Mouse (Mus musculus) CH12.LX (cell line): ENCODE data around the gene Las1l. TPM values are rescaled to one million over a fixed set of nuclear protein-coding genes. Genes with fewer than 3 reads are reported as not detected.

Experiments
- DNase-seq: peaks from one replicate; pipeline ENCODE4 v3.0.0-alpha.2; 2013; ENCODE audit errors: extremely low read depth
- H3K27ac ChIP-seq: 2 replicates; pipeline ENCODE4 v1.5.1; 2012; ENCODE audit warnings: low read depth, mild to moderate bottlenecking, control low read depth, moderate library complexity; ENCODE audit not compliant: insufficient read depth
- H3K27me3 ChIP-seq: replicated peaks from 2 replicates; pipeline ENCODE3; 2012; ENCODE audit warnings: inconsistent platforms
- H3K36me3 ChIP-seq, 2 experiments: replicated peaks in 1 of 2; 2 replicates each; pipeline versions ENCODE3 to v1.6.1; 2012; ENCODE audit warnings: inconsistent platforms in 1 of 2, low read length in 1 of 2, mild to moderate bottlenecking in 1 of 2, mixed read lengths in 1 of 2, moderate library complexity in 1 of 2; ENCODE audit not compliant: control insufficient read depth in 1 of 2, insufficient read depth in 1 of 2
- H3K4me1 ChIP-seq, 2 experiments: 2 replicates each; pipeline ENCODE4 v1.6.1; 2012; ENCODE audit warnings: inconsistent platforms in 1 of 2, moderate library complexity in 1 of 2; ENCODE audit not compliant: insufficient read depth in 2 of 2, control insufficient read depth in 1 of 2
- H3K4me2 ChIP-seq: 2 replicates; pipeline ENCODE4 v1.6.1; 2012; ENCODE audit warnings: low read depth, mild to moderate bottlenecking, control low read depth; ENCODE audit not compliant: poor library complexity, insufficient read depth, severe bottlenecking
- H3K4me3 ChIP-seq, 3 experiments: fragments of 150-350 bp in 1 of 3; sonication (generic) in 1 of 3; replicated peaks in 1 of 3; 2 replicates each; pipeline versions ENCODE3 to v1.5.1; 2011 to 2012; ENCODE audit warnings: low read depth in 2 of 3, low read length in 2 of 3, mild to moderate bottlenecking in 2 of 3, moderate library complexity in 2 of 3, control low read depth in 1 of 3, improper control_type of control experiment in 1 of 3, inconsistent platforms in 1 of 3, mixed read lengths in 1 of 3; ENCODE audit not compliant: poor library complexity in 1 of 3
- H3K79me2 ChIP-seq: replicated peaks from 2 replicates; pipeline ENCODE4 v1.6.1; 2012; ENCODE audit warnings: mild to moderate bottlenecking, moderate library complexity; ENCODE audit not compliant: control insufficient read depth, poor library complexity, insufficient read depth, severe bottlenecking; ENCODE audit errors: extremely low read depth
- H3K9ac ChIP-seq: 2 replicates; pipeline ENCODE4 v1.6.1; 2012; ENCODE audit warnings: low read depth, mild to moderate bottlenecking, control low read depth, moderate library complexity; ENCODE audit not compliant: insufficient read depth
- H3K9me3 ChIP-seq: replicated peaks from 2 replicates; pipeline ENCODE3; 2012; ENCODE audit warnings: low read length, inconsistent platforms, mixed read lengths
- BHLHE40 ChIP-seq: IDR thresholded peaks from 2 replicates; pipeline ENCODE4 v1.6.1; 2011; ENCODE audit warnings: mild to moderate bottlenecking, low read depth, low read length, improper control_type of control experiment
- CHD1 ChIP-seq: IDR thresholded peaks from 2 replicates; pipeline ENCODE4 v1.6.1; 2012; ENCODE audit warnings: low read depth, low read length, improper control_type of control experiment, inconsistent platforms
- CHD2 ChIP-seq: IDR thresholded peaks from 2 replicates; pipeline ENCODE4 v1.6.1; 2011; ENCODE audit warnings: low read length, improper control_type of control experiment
- CTCF ChIP-seq, 2 experiments: IDR thresholded peaks in 1 of 2; conservative IDR thresholded peaks in 1 of 2; 2 replicates each; pipeline ENCODE4 v1.5.1; 2011 to 2012; ENCODE audit warnings: low read depth in 2 of 2, low read length in 2 of 2, improper control_type of control experiment in 1 of 2, inconsistent platforms in 1 of 2, mild to moderate bottlenecking in 1 of 2, moderate library complexity in 1 of 2
- E2F4 ChIP-seq: IDR thresholded peaks from 2 replicates; pipeline ENCODE4 v1.6.1; 2011; ENCODE audit warnings: low read depth, low read length, improper control_type of control experiment; ENCODE audit not compliant: insufficient replicate concordance
- ELF1 ChIP-seq: IDR thresholded peaks from 2 replicates; pipeline ENCODE4 v1.6.1; 2014; ENCODE audit warnings: low read depth, mild to moderate bottlenecking, inconsistent platforms, low read length, improper control_type of control experiment
- EP300 ChIP-seq: IDR thresholded peaks from 2 replicates; pipeline ENCODE4 v1.6.1; 2011; ENCODE audit warnings: low read length, improper control_type of control experiment
- ETS1 ChIP-seq: conservative IDR thresholded peaks from 2 replicates; pipeline ENCODE4 v1.6.1; 2012; ENCODE audit warnings: low read depth, mild to moderate bottlenecking, inconsistent platforms, low read length, improper control_type of control experiment, moderate library complexity
- GABPA ChIP-seq: IDR thresholded peaks from 2 replicates; pipeline ENCODE4 v1.6.1; 2012; ENCODE audit warnings: low read depth, low read length, improper control_type of control experiment, inconsistent platforms; ENCODE audit not compliant: insufficient replicate concordance
- HCFC1 ChIP-seq: IDR thresholded peaks from 2 replicates; pipeline ENCODE4 v1.6.1; 2012; ENCODE audit warnings: low read depth, mild to moderate bottlenecking, inconsistent platforms, low read length, improper control_type of control experiment
- IRF4 ChIP-seq: IDR thresholded peaks from 2 replicates; pipeline ENCODE4 v1.6.1; 2014; ENCODE audit warnings: low read depth, mild to moderate bottlenecking, inconsistent platforms, low read length, improper control_type of control experiment
- JUN ChIP-seq: IDR thresholded peaks from 2 replicates; pipeline ENCODE4 v1.6.1; 2011; ENCODE audit warnings: low read depth, mild to moderate bottlenecking, low read length, improper control_type of control experiment, moderate library complexity; ENCODE audit not compliant: insufficient read depth
- JUND ChIP-seq: conservative IDR thresholded peaks from 2 replicates; pipeline ENCODE4 v1.6.1; 2011; ENCODE audit warnings: low read depth, low read length, improper control_type of control experiment
- KAT2A ChIP-seq: IDR thresholded peaks from 2 replicates; pipeline ENCODE4 v1.6.1; 2012; ENCODE audit warnings: low read length, improper control_type of control experiment, inconsistent platforms; ENCODE audit not compliant: insufficient replicate concordance
- MAFK ChIP-seq: IDR thresholded peaks from 2 replicates; pipeline ENCODE4 v1.6.1; 2011; ENCODE audit warnings: low read length, improper control_type of control experiment; ENCODE audit not compliant: insufficient replicate concordance
- MAX ChIP-seq: IDR thresholded peaks from 2 replicates; pipeline ENCODE4 v1.6.1; 2011; ENCODE audit warnings: low read length, improper control_type of control experiment
- MAZ ChIP-seq: IDR thresholded peaks from 2 replicates; pipeline ENCODE4 v1.6.1; 2012; ENCODE audit warnings: low read depth, mild to moderate bottlenecking, inconsistent platforms, low read length, improper control_type of control experiment, moderate library complexity
- MEF2A ChIP-seq: IDR thresholded peaks from 2 replicates; pipeline ENCODE4 v1.6.1; 2014; ENCODE audit warnings: low read depth, mild to moderate bottlenecking, inconsistent platforms, low read length, improper control_type of control experiment, borderline replicate concordance
- MXI1 ChIP-seq: IDR thresholded peaks from 2 replicates; pipeline ENCODE4 v1.6.1; 2011; ENCODE audit warnings: mild to moderate bottlenecking, low read depth, low read length, improper control_type of control experiment
- MYC ChIP-seq: IDR thresholded peaks from 2 replicates; pipeline ENCODE4 v1.6.1; 2011; ENCODE audit warnings: low read depth, mild to moderate bottlenecking, improper control_type of control experiment, low read length
- NELFE ChIP-seq: IDR thresholded peaks from 2 replicates; pipeline ENCODE4 v1.6.1; 2011; ENCODE audit warnings: low read depth, low read length, improper control_type of control experiment
- NRF1 ChIP-seq: IDR thresholded peaks from 2 replicates; pipeline ENCODE4 v1.6.1; 2014; ENCODE audit warnings: low read depth, mild to moderate bottlenecking, inconsistent platforms, low read length, improper control_type of control experiment, moderate library complexity
- POLR2A ChIP-seq: IDR thresholded peaks from 2 replicates; pipeline ENCODE4 v1.6.1; 2011; ENCODE audit warnings: low read depth, mild to moderate bottlenecking, improper control_type of control experiment, low read length
- POLR2AphosphoS2 ChIP-seq: IDR thresholded peaks from 2 replicates; pipeline ENCODE4 v1.6.1; 2011; ENCODE audit warnings: low read depth, low read length, improper control_type of control experiment
- RAD21 ChIP-seq: IDR thresholded peaks from 2 replicates; pipeline ENCODE4 v1.6.1; 2011; ENCODE audit warnings: low read depth, mild to moderate bottlenecking, low read length, improper control_type of control experiment, moderate library complexity
- RCOR1 ChIP-seq: conservative IDR thresholded peaks from 2 replicates; pipeline ENCODE4 v1.6.1; 2012; ENCODE audit warnings: low read depth, mild to moderate bottlenecking, inconsistent platforms, low read length, improper control_type of control experiment
- SIN3A ChIP-seq: IDR thresholded peaks from 2 replicates; pipeline ENCODE4 v1.6.1; 2012; ENCODE audit warnings: low read length, improper control_type of control experiment, inconsistent platforms
- SMC3 ChIP-seq: IDR thresholded peaks from 2 replicates; pipeline ENCODE4 v1.6.1; 2011; ENCODE audit warnings: low read depth, low read length, improper control_type of control experiment
- TBP ChIP-seq: conservative IDR thresholded peaks from 2 replicates; pipeline ENCODE4 v1.6.1; 2011; ENCODE audit warnings: low read depth, low read length, improper control_type of control experiment
- TCF12 ChIP-seq: IDR thresholded peaks from 2 replicates; pipeline ENCODE4 v1.6.1; 2014; ENCODE audit warnings: low read depth, mild to moderate bottlenecking, inconsistent platforms, low read length, improper control_type of control experiment
- UBTF ChIP-seq: IDR thresholded peaks from 2 replicates; pipeline ENCODE4 v1.6.1; 2012; ENCODE audit warnings: low read depth, mild to moderate bottlenecking, inconsistent platforms, low read length, improper control_type of control experiment, moderate library complexity
- USF1 ChIP-seq: IDR thresholded peaks from 2 replicates; pipeline ENCODE4 v1.6.1; 2014; ENCODE audit warnings: low read depth, mild to moderate bottlenecking, inconsistent platforms, low read length, improper control_type of control experiment
- USF2 ChIP-seq: conservative IDR thresholded peaks from 2 replicates; pipeline ENCODE4 v1.6.1; 2011; ENCODE audit warnings: low read depth, low read length, improper control_type of control experiment
- ZC3H11A ChIP-seq: IDR thresholded peaks from 2 replicates; pipeline ENCODE4 v1.6.1; 2012; ENCODE audit warnings: low read depth, mild to moderate bottlenecking, inconsistent platforms, low read length, improper control_type of control experiment
- ZKSCAN1 ChIP-seq: IDR thresholded peaks from 2 replicates; pipeline ENCODE4 v1.6.1; 2012; ENCODE audit warnings: low read depth, inconsistent platforms, low read length, improper control_type of control experiment, borderline replicate concordance
- ZMIZ1 ChIP-seq: IDR thresholded peaks from 2 replicates; pipeline ENCODE4 v1.6.1; 2012; ENCODE audit warnings: low read depth, mild to moderate bottlenecking, inconsistent platforms, low read length, improper control_type of control experiment
- ZNF384 ChIP-seq: IDR thresholded peaks from 2 replicates; pipeline ENCODE4 v1.6.1; 2012; ENCODE audit warnings: low read depth, low read length, improper control_type of control experiment, inconsistent platforms
- dilution Hi-C: fragments of 300-500 bp; cut with MboI; formaldehyde crosslinking; loops from 2 replicates; pipeline ENCODE4 v1.14.3; 2020; ENCODE audit warnings: low sequenced_read_pairs; ENCODE audit not compliant: extremely low pct_unique_long_range_greater_than_20kb, extremely low pct_ligation_motif_present
- in situ Hi-C: fragments of 300-500 bp; cut with MboI; formaldehyde crosslinking; loops from 3 replicates; pipeline ENCODE4 v1.14.3; 2019; ENCODE audit warnings: low sequenced_read_pairs, low pct_ligation_motif_present, low pct_unique_long_range_greater_than_20kb, mixed read lengths
- polyA plus RNA-seq: library from polyadenylated mRNA; unstranded; fragments of >175 nt; gene quantifications from 2 replicates; pipeline ENCODE4 v1.2.1, GENCODE M21; 2012; ENCODE audit warnings: low read depth; ENCODE audit not compliant: insufficient read length
- total RNA-seq, 2 experiments: library from RNA; depleted of rRNA; stranded (reverse); fragments of 300-350 nt in 1 of 2; fragments of >200 nt in 1 of 2; gene quantifications; 2 replicates each; pipeline ENCODE4 v1.2.3; 2012 to 2014

The Las1l gene
- 33.1 and 37.5 TPM in 2 replicates for total RNA-seq (2012; rRNA removed)
- 31.9 and 33.5 TPM in 2 replicates for total RNA-seq (2014; rRNA removed)
- polyA plus RNA-seq: 108 and 119 TPM in 2 replicates

DNA sequence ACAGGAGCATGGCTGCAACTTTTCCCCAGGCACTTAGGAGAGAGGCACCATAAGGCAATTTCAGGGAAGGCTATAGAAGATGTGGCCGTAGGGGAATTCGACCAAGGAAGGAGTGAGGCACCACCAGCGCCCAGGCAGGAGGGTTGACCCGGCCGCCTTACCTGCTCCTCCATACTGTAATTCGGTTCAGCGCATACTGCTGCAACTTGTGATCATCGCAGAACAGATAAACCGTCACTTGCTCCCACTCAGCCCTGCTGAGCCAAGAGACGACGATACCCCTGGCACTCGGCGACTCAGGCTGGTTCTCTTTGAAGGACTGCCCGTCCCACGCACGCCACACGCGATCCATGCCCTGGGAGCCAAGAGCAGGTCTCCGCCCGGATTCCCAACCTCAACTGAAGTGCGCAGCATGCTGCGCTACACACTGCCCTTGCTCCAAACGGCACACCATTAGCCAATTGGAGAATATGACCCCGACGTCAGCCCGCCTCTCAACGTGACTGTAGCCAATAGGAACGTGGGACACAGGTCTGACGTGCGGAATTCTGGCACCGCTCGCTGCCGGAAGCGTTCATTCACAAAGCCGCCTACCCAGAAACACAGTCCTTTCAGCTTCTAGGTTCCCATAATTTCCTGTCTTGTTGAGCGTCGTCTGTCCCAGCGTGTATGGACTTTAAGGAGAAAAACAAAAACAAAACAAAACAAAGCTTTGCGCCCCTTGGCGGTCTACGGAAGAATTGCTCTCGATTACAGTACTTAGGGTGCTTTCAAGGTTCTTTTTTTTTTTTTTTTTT, at the start of gene Las1l:
Gene Las1l, minus strand, starts transcription at position 466 of the 797 bp plus-strand sequence.
- dilution Hi-C loops: no loop called here
- peak within 1 kb of the TSS; percentile 89 for H3K4me2 ChIP-seq
- TF ChIP-seq ZKSCAN1: no peak
- TF ChIP-seq POLR2A: peak; percentile 93
- TF ChIP-seq NELFE: peak; percentile 92
- 0 out of 2 replicates have a peak, but pooled peaks have one; percentile 45 for TF ChIP-seq RCOR1
- no peak for TF ChIP-seq USF1
- no peak for TF ChIP-seq CHD1
- no peak for TF ChIP-seq JUND
- TF ChIP-seq IRF4: peak; percentile 45; the same call in 1 of the 2 replicates
- peak; percentile 56; the same call in 1 of the 2 replicates for TF ChIP-seq POLR2AphosphoS2
- TF ChIP-seq TBP: peak; percentile 78
- TF ChIP-seq MYC: peak; percentile 84
- 0 out of 2 replicates have a peak, but pooled peaks have one; percentile 46 for TF ChIP-seq E2F4
- TF ChIP-seq SIN3A: peak; percentile 92
- no peak for TF ChIP-seq UBTF
- TF ChIP-seq ZNF384: peak; percentile 87
- peak; percentile 77 for TF ChIP-seq ELF1
- TF ChIP-seq SMC3: 0 out of 2 replicates have a peak, but pooled peaks have one; percentile 5
- peak; percentile 73 for TF ChIP-seq TCF12
- peak; percentile 67 for TF ChIP-seq ZMIZ1
- TF ChIP-seq MAX: peak; percentile 71
- TF ChIP-seq NRF1: peak; percentile 76
- TF ChIP-seq MXI1: peak; percentile 77; the same call in 1 of the 2 replicates
- TF ChIP-seq MEF2A: peak; percentile 36; the same call in 1 of the 2 replicates
- no peak for TF ChIP-seq EP300
- TF ChIP-seq MAFK: no peak
- TF ChIP-seq RAD21: no peak
- TF ChIP-seq CHD2: peak; percentile 79
- peak in 1 of 2 experiments; percentile 45; a peak in 2 of 4 replicates for TF ChIP-seq CTCF (conservative IDR thresholded peaks at IDR 0.05 in 1 of 2, IDR thresholded peaks at IDR 0.05 in 1 of 2; ENCODE audit: low read depth in 2 of 2, low read length in 2 of 2)
- TF ChIP-seq GABPA: peak; percentile 17; the same call in 1 of the 2 replicates
- no peak for TF ChIP-seq JUN
- no peak for TF ChIP-seq ETS1
- peak; percentile 14; the same call in 1 of the 2 replicates for TF ChIP-seq BHLHE40
- TF ChIP-seq HCFC1: peak; percentile 91
- no peak for TF ChIP-seq ZC3H11A
- TF ChIP-seq KAT2A: peak; percentile 75; the same call in 1 of the 2 replicates
- TF ChIP-seq USF2: no peak
- TF ChIP-seq MAZ: 0 out of 2 replicates have a peak, but pooled peaks have one; percentile 59

More for the DNA sequence above, at the start of gene Las1l:
- no peaks in the 10 kb centered on the region for H3K9me3 ChIP-seq
- H3K9ac ChIP-seq: peak within 1 kb of the TSS; percentile 87
- H3K79me2 ChIP-seq: peaks cover 13% of the 10 kb centered on the region
- in situ Hi-C loops: no loop called here
- H3K4me1 ChIP-seq: peaks cover 0 to 9% of the 10 kb centered on the region in 2 experiments; a peak in 1 of 4 replicates
- H3K27ac ChIP-seq: peak within 1 kb of the TSS; percentile 69
- H3K27me3 ChIP-seq: no peaks in the 10 kb centered on the region
- peaks cover 5 to 25% of the 10 kb centered on the region in 2 experiments for H3K36me3 ChIP-seq
- peak within 1 kb of the TSS; percentile 70 to 99 (median 71) for H3K4me3 ChIP-seq
- DNase-seq: peak; percentile 91
